Mouse (Mus musculus) cerebellum, adult 2 months (tissue): ENCODE results near the gene Hspb2.

Experiments
- CTCF ChIP-seq: fragments of 200-500 bp; IDR thresholded peaks from 2 replicates; pipeline ENCODE4 v1.5.1; 2011; ENCODE audit warnings: low read depth, mild to moderate bottlenecking, control low read depth, low read length, moderate library complexity, borderline replicate concordance; ENCODE audit not compliant: insufficient read depth
- POLR2A ChIP-seq: fragments of 200-500 bp; IDR thresholded peaks from 2 replicates; pipeline ENCODE4 v1.6.1; 2011; ENCODE audit warnings: low read length, control low read depth, borderline replicate concordance; ENCODE audit not compliant: insufficient read depth

DNA sequence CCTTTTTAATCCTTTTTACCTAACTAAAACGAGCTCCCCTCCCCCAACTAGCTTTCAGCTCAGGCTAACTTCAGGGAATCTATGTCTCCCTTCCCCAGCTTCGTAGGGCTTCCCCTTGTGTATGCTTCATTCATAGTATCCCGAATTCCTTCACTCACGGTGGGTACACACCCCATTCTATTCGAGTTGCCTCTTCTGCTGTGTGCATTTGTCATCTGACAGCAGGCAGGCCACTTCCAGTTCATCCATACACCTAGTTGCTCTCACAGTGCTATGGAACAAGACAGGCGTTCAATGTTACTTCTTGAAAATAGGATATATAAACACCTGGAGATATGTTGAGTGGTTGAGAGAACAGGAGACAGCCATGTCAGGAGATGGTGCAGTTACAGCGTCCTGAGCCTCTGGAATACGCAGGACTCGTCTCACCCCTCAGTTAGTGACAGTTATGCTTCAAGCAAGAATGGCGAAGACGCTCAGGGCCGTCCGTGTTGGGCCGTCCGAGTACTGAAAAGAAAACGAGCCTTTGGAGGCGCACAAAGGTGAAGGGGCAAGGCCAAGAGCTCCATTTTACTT lies 15.5 kb upstream of the Hspb2 start:
- no peak for TF ChIP-seq POLR2A
- no peak for TF ChIP-seq CTCF
